Mouse (Mus musculus): ENCODE measurements around the gene Ccnl1. TPM values are rescaled to one million over a fixed set of nuclear protein-coding genes. Genes with fewer than 3 reads are reported as not detected.

Gene Ccnl1
- 10 to 100 TPM in 2 of 4 experiments, 1 to 10 TPM in 2; 8.6 to 17.0 (median 11.7) TPM for total RNA-seq (2022)

- DNase-seq (ENCODE audit: low spot score in 2 of 2), result peak; percentile 91 to 92
Observed at GRCm38 (mm10) chr3:65958102-65958839, at the start of gene Ccnl1. Gene Ccnl1 (minus strand): TSS chr3:65958249.

GRCm38 (mm10) chr3:66004989-66005388, 46.9 kb upstream of the Ccnl1 start:
- no peak for DNase-seq (ENCODE audit: low spot score in 2 of 2)

DNA sequence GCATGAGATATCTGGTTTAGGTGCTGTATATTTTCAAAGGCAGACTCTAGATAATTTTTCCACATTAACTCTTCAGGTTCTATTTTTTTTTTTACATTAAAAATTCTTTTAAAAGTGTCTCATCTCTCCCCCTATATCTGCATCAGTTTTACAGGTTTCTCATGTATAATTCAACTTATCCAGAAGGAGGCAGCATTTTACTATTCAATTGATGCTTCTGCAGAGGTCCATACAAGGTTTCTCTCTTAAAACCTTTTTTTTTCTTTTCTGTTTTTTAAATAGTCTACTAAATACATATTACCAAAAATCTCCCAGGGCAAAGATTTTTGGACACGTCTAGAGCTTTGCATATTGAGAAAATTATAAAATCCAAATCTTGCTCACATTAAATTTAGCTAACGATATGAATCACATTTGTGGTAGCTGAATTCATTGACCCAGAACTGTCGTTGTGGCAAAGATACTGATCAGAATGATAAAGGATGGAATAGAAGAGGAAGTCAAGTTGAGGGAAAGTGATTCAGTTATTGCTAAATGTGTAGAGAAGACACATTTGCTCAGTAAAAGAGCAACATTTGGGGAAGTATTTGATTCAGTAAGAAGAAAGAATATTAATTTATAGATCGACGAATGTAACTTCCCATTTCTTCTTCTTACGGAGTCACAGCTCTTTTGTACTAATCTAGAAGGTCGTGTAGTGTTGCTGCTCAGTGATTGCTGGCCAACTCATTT, 46.3 kb upstream of the Ccnl1 start:
- no peak for DNase-seq (ENCODE audit: low spot score in 2 of 2)

GRCm38 (mm10) chr3:66000400-66000799, 42.4 kb upstream of the Ccnl1 start:
- DNase-seq (ENCODE audit: low spot score in 2 of 2), result no peak

DNA sequence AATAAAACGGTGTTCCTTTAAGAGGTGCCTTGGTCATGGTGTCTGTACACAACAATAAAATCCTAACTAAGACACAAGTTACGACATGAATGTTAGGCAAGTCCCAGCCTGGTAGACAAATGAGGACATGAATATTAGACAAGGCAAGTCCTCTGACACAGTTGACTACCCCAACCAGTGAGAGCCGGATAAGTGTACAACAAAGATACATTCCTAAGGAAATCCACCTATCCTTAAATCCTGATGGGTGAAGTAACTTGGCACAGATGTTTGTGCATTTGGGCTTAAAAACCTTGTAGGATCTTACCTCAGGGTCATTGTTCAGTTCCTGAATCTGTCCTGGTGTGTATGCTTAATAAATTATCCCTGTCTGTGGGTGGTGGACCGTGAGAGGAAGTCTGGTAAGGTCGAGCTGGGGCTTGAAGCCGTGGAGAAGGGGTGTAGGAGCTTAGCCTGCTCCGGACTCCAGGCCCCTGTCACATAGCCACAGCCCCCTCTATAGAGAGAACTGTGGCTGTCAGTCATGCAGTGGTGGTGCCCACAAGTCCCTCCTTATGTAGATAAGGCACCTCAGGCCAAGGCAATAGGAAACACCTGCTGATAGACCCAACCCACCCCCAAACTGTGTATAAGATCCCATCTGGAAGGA, 39.4 kb upstream of the Ccnl1 start:
- no peak for DNase-seq (ENCODE audit: low spot score in 2 of 2)

GRCm38 (mm10) chr3:65992395-65993340, 34.6 kb upstream of the Ccnl1 start:
- no peak for DNase-seq (ENCODE audit: low spot score in 2 of 2)

DNA sequence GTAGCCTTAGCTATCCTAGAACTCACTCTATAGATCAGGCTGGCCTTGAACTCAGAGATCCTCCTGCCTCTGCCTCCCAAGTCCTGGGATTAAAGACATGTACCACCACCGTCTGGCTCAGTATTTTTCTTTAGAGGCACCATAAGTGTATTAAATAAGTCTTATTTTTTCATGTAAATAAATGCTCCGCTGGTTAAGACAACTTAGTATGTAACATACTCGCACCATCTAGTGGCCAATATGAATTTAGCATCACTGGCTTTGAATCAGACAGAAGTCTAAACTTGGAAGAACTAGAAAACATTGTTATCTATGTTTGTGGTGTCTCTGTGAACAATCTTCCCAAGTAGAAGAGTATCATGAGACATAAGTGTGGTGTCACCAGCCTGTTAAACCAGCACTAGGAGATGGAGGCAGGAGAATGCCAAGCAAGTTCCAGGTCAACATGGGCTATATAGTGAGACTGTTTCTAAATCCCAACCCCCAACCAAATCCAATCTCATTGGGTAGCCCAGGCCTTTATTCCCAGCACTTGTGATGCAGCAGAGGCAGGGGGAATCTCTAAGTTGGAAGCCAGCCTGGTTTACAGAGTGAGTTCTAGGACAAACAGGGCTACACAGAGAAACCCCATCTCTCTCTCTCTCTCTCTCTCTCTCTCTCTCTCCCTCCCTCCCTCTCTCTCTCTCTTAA, 33.1 kb upstream of the Ccnl1 start:
- no peak for DNase-seq (ENCODE audit: low spot score in 2 of 2)

DNA sequence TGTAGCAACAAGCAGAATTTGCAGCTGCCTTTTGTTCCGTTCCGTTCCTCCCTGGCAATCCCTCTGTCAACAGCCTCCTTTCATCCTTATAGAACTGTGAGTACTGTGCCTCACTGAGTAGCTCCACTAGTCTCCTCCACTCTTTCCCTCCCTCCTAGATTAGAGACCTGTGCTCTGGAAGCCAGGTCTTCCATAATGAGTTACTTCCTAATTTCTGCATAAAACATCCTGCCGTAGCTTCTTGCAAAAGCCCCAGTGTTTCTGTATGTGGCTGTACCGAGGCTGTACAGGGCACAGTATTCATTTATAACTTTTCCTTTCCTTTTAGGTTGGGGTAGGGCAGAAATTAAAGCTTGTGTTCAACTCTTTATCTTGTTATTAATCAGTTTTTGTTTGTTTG, 32.5 kb upstream of the Ccnl1 start:
- DNase-seq (ENCODE audit: low spot score in 2 of 2), result no peak

- DNase-seq (ENCODE audit: low spot score in 2 of 2), result no peak
Observed at GRCm38 (mm10) chr3:65988711-65989495, 30.9 kb upstream of the Ccnl1 start.

DNA sequence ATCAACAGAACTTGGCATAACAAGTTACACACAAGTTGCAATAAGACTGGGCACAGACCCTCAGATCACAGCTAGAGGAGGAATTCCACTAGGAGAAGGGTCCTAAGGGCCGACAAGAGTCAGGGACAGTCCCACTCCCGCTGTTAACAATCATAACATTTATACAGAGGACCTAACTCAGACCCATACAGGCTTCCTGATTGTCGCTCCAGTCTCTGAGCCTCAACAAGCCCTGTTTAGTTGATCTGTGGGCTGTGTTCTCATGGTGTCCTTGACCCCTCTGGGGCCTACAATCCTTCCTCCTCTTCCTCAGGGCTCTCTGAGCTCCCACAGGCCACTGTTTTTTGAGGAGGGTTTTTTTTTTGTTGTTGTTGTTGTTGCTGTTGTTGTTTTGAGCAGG, 18.2 kb upstream of the Ccnl1 start:
- DNase-seq (ENCODE audit: low spot score in 2 of 2), result no peak

DNA sequence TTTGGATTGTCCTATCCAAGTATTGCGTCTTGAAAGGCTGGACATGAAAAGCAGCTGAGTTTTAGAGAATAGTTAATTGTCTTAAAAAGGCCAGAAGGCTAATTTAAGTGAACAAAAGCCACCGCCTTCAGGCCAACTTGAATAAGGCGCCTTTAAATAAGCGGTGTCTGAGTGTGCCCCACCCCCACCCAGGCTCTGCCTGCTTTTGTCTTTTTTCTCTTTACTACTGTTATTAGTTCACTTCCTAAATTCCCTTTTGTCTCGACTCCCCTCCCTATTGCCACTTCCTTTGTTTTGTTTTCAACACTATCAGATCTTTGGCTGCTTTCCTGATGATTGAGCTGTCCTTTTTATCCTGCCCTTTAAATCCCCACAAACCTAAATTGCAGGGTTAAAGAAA, 17.3 kb upstream of the Ccnl1 start:
- DNase-seq (ENCODE audit: low spot score in 2 of 2), result peak in 1 of 2 experiments; percentile 20

DNA sequence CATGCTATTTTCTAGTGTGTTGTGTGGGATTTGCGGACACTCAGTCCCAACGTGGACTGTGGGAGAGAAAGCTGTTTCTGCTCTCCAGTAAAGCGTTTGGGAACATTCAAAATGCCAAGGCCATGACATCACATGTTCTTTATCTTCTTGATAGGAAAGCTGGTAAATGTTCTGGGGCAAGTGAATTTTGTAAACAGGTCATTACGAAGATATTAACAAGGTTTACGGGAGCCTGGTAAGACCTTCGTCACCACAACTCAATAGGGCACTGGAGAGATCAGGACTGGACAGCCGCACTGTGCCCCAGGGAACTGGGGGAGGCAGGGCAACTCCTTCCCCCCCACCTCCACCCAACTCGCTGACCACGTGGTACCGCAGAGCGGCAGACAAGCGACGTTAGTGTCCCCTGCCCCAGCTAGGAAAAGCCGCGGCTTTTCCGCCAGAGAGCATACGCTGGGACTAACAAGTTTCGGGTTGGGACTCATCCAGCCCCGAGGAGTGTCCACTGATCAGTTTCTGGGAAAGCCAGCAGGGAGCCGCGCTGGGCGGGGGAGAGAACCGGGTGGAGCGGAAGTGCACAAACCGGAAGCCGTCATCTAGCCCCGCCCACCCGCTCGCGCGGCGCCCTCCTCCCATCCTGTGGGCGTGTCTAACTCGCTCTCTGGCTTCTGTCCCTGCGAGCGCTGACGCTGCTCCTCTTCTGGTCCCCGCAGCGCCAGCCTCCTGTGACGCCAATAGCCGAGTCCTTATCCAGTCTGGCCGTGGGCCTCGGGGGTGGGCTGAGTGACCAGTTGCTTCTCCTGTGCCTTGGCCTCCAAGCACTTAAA, 16.4 kb upstream of the Ccnl1 start:
- peak; percentile 98 for DNase-seq (ENCODE audit: low spot score in 2 of 2)

DNA sequence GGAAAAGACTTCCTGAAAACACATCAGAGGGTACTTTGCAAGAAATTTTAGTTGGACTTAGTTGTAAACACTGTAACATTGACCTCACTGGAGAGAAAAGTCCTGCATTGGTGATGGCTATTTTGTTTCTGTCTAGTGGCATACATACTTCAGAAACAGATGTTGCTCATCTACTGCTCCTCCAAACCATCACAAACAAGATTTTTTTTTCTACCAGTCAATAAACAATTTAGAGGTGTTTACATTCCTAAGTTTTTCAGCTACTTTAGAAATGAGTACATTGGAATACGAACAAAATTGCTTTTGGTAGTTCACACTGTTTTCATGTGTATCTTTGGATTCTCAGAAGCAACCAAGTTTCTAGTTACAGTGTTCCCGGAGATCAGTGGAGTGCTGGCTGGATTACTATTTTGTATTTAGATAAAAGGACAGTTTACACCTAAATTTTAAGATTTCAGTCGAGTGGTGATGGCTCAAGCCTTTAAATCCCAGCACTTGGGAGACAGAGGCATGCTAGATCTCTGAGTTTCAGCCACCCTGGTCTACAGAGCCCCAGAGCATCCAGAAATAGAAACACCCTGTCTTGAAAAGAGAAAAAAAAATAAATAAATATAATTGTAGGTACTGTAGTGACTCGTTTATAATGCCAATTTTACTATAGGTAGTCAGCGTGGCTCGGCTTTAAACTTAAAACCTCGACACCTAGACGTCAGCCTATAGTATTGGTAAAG, 15.6 kb upstream of the Ccnl1 start:
- no peak for DNase-seq (ENCODE audit: low spot score in 2 of 2)

DNA sequence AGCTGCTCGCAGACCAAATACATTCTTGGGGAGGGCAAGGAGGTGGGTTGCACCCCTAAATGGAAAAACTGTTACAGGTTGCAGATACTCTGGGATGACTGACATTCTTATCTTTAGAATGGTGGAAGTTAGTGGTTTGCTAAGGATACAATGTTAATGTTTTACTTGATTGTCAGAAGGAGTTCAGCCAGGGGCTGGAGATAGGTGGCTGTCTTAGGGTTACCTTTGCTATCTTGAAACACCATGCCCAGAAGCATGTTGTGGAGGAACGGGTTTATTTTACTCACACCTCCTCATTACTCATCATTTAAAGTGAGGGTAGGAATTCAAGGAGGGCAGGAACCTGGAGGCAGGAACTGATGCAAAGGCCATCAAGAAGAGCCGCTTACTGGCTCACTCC, 11.1 kb upstream of the Ccnl1 start:
- no peak for DNase-seq (ENCODE audit: low spot score in 2 of 2)

GRCm38 (mm10) chr3:65966360-65966759, 8.3 kb upstream of the Ccnl1 start:
- no peak for DNase-seq (ENCODE audit: low spot score in 2 of 2)

DNA sequence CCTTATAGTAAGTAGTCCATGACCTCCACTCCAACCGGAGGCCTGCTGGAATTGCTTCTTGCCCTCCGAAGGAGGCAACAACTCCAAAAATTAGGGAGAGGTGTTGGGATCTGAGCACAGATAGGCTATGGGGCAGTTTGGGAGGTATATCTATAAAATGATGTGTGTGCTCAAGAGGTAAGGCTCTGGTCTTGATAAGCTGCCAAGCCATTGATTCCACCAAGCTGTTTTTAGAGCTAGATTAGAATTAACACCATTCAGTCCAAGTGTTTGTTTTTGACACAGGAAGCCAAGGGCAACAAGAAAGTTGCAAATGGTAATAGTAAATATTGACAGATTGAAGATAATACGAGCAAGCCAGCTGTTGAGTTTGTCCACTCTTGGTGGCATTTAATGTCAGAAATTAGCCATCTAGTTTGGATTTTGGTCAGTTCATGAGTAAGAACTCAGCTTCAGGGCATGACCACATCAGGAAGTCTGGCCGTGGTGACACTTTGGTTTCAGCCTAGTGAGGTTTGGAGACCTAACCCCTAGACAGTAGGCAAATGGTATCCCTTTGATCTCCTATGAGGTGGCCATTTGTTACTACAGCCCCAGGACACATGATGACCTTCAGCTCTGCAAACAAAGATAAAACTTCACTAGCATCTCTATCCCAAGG, 4.4 kb upstream of the Ccnl1 start:
- no peak for DNase-seq (ENCODE audit: low spot score in 2 of 2)

DNA sequence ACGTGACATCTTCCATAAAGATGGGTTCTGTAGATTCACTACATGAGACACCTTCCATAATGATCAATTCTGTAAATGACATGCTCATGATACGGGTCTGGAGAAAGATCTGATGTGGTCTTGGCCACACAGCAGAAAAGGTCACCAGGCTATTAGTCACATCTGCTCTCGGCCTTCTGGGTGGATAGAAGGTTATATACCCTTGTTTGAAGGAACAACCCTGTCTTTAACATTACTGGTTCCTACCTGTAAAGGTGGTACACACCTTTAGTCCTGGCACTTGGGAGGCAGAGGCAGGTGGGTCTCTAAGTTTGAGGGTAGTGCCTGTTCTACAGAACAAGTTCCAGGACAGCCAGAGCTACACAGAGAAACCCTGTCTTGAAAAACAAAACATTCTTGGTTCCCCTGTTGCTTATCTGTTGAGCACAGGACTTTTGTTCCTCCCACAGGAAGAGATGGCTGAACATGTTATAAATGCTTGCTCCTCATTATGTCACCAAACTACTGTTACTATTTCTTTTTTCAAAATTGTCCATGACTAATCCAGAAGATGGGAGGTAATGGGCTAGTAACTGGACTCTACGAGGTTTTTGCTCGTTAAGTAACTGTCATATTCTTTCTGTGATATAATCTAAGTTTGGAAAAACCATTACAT, 2.4 kb upstream of the Ccnl1 start:
- DNase-seq (ENCODE audit: low spot score in 2 of 2), result no peak

All from gastrocnemius, adult 8-10 months (tissue).